Mouse (Mus musculus) testis, adult 2 months (tissue): Measurements from ENCODE around the gene Col18a1.

Experiments used
- CTCF ChIP-seq: fragments of 200-500 bp; IDR thresholded peaks from 2 replicates; pipeline ENCODE4 v1.5.1; 2012; ENCODE audit warnings: low read depth, mild to moderate bottlenecking, inconsistent platforms, low read length, moderate library complexity; ENCODE audit not compliant: control insufficient read depth, insufficient read depth, insufficient replicate concordance
- POLR2A ChIP-seq: fragments of 200-500 bp; IDR thresholded peaks from 2 replicates; pipeline ENCODE4 v1.6.1; 2012; ENCODE audit warnings: low read depth, mild to moderate bottlenecking, inconsistent platforms, low read length, moderate library complexity; ENCODE audit not compliant: control insufficient read depth

DNA sequence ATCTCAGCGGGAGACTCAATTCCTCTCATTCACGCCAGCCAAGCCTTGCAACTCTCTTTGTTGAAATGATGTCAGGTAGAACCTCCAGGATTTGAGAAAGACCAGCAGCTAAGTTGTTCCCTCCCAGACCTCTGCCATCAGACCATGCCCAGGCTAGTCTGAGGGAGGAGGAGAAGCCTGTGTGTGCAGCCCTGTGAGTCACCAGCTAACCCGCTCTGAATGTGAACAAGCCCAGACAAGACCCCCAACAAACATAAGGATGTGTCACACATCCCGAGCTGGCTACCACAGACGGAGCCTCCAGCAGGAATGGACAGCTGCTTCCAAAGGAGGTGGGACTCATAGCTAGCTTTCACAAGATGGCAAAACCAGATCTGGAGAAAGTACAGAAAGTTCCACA is 35.6 kb upstream of the Col18a1 start:
- no peak for TF ChIP-seq CTCF
- TF ChIP-seq POLR2A, result no peak
